Mouse (Mus musculus) adrenal gland, adult (tissue): Measurements from ENCODE around the gene Rbm4b.

ENCODE experiments used
- DNase-seq, 2 experiments: peaks; one replicate each; pipeline ENCODE4 v3.0.0; 2022 to 2023; ENCODE audit warnings: low spot score in 1 of 2; ENCODE audit not compliant: inconsistent age in 2 of 2

The Rbm4b gene

DNA sequence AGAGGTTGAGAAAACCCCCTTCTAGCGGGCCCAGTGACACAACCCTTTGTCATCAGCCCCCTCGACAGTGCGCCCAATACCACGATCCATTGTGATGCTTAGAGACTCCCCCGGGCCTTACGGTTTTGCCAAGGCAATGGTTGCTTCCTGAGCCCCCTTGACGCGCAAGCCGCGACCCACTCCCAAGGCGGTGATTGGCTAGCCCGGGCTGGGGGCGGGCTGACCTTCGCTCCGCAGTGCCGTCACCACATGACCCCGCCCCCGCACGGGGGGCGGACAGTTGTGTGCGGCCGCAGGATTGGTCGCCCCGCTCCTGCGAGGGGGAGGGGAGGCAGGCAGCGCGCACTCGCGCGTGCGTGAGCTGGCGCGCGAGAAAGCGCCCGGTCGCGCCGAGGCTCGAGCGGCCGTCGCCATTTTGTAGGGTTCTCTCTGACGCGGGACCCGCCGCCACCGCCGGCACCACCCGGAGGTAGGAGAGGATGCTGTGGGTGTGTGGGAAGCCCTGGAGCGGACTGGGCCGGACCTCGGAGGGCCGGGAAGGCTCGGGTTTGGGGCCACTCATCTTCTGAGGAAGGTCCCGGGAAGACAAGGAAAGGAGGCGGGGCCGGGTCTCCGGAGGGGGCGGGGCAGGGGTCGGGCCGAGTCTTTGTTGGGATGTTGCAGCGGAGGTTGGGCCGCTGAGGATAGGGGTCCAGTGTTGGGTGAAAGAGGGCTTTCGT lies at the start of gene Rbm4b:
Rbm4b (plus strand) TSS at position 305 of the 719 bp plus-strand sequence.
- DNase-seq: peak; percentile 97 to 98

GRCm38 (mm10) chr19:4708765-4709164 lies 47.5 kb upstream of the Rbm4b start:
- no peak for DNase-seq

DNA sequence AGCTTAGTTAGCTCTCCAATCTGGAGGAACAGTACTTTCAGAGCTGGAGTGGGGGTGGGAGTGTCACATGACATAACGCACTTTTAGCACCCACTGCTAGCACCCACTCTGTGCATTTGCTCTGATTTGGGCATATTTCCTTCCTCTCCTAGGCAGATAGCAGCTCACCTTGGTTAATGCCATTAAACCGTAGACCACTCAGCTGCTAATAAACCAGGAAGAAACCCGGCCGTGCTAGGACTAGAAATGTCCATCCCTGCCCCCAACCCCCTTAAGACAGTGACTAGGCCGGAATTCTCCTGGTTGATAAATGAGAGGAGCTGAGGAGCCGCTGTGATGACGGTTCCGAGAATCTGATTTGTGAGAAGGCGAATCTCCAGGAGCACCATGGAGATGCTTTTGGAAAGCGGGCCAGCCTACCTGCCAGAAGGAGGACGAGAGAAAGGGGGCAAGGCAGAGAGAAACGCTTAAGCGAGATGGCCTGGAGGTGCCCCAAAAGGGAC lies 45.1 kb upstream of the Rbm4b start, which contains the start of gene Sptbn2:
Sptbn2 (plus strand) TSS at position 70 of the 503 bp plus-strand sequence.
- no peak for DNase-seq

- no peak for DNase-seq
Observed at GRCm38 (mm10) chr19:4711601-4712155, 44.6 kb upstream of the Rbm4b start.

- peak in 1 of 2 experiments; percentile 35 for DNase-seq
Observed at GRCm38 (mm10) chr19:4712156-4712780, 44.0 kb upstream of the Rbm4b start.

- no peak for DNase-seq
Observed at GRCm38 (mm10) chr19:4712781-4713526, 43.3 kb upstream of the Rbm4b start.

- DNase-seq: no peak
Observed at GRCm38 (mm10) chr19:4713886-4714285, 42.4 kb upstream of the Rbm4b start.

DNA sequence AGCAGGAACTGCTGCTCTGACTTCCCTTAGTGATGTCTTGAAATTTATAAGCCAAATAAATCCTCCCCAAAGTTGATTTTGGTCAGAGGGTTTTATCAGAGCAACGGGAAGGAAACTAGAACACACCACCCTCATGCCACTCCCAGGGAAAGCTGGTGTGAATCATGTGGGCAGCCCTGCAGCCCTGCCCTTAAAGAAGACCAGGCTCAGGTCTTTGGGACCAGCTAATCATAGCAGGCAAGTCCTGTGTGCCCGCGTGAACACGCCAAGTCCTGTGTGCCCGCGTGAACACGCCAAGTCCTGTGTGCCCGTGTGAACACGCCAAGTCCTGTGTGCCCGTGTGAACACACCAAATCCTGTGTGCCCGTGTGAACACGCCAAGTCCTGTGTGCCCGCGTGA lies 39.5 kb upstream of the Rbm4b start:
- DNase-seq: no peak

GRCm38 (mm10) chr19:4717281-4717680 lies 39.0 kb upstream of the Rbm4b start:
- DNase-seq: no peak

DNA sequence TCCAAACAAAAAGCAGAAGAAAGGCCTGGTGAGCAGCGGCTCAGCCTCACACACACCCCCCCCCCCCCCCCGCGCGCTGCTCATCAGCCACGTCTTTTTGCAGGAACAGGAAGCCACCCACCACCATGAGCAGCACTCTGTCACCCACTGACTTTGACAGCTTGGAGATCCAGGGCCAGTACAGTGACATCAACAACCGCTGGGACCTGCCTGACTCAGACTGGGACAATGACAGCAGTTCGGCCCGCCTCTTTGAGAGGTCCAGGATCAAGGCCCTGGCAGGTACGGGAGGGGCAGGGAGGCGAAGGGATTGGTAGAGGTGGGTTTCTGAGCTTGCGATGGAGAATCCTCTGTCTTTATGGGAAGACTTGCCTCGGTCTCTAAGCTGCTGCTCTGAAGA lies 37.6 kb upstream of the Rbm4b start:
- no peak for DNase-seq

DNA sequence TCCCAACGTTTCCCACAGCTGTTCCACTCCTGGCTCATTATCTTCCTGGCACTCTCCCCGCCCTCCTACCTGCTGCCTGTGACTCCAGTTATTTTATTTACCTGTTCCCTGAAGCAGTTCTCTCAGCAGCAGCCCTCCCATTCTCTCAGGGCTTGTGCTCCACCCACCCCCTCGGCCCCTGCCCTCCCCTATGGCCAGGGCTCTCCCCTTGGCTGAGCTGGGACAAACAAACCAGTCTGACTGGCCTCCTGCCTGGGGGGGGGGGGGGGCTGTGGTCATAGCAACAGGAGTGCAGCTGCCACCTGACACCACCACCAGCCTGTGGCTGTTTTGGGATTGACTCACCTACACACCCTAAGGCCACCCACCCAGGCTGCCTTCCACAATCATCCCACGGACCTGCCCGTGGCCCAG lies 36.9 kb upstream of the Rbm4b start:
- no peak for DNase-seq

GRCm38 (mm10) chr19:4720112-4720511 lies 36.2 kb upstream of the Rbm4b start:
- DNase-seq: no peak

DNA sequence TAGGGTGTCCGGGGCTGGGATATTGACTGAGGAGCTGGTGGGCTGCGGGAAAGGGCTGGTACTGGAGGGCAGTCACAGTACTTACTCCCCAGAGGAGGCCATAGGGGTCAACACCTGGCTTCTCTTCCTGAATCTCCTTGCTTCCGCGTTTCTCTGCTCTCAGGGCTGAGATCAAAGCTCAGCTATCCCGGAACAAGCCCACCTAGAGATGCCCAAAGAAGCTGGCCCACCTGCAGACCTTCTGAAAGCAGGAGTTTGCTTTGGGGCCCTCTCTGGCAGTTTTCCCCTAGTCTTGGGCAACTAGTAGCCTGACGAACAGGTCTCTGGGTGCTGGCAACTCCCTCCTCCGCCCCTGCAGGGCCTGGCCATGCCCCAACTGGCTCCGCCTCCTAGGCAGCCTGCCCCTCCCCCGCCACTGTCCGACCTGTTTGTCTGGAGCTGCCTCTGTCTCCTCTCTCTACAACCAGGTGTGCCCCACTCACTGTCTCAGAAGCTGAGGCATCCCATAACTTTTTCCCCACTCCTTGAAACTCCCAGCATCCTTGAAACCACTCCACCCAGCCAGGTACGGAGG lies 35.5 kb upstream of the Rbm4b start:
- peak in 1 of 2 experiments; percentile 36 for DNase-seq

- no peak for DNase-seq
Observed at GRCm38 (mm10) chr19:4729186-4729585, 27.1 kb upstream of the Rbm4b start.

DNA sequence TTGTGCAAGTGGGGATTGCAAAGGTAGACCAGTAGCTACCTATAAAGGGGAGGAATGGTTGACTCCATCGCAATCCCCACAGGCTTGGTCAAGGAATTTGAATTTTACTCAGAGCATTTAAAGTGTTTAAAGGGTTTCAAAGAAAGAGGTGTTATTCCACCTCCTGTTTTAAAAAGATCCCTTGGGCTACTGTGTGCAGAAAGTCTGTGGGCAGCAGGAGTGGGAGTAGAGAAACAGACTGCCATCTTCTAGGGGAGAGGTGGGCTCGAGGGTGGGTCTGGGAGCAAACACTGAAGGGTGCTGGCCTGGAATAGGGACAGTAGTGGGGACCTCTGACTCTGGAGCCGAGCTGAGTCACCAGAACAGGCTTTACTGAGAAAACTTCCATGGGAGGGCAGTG lies 23.2 kb upstream of the Rbm4b start:
- no peak for DNase-seq

DNA sequence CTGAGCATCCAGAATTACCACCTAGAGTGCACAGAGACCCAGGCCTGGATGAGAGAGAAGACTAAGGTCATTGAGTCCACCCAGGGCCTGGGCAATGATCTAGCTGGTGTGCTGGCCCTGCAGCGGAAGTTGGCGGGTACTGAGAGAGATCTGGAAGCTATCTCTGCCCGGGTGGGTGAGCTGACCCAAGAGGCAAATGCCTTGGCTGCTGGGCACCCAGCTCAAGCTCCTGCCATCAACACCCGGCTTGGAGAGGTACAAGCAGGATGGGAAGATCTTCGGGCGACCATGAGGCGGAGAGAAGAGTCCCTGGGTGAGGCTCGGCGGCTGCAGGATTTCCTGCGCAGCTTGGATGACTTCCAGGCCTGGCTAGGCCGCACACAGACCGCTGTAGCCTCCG lies 18.4 kb upstream of the Rbm4b start:
- no peak for DNase-seq

DNA sequence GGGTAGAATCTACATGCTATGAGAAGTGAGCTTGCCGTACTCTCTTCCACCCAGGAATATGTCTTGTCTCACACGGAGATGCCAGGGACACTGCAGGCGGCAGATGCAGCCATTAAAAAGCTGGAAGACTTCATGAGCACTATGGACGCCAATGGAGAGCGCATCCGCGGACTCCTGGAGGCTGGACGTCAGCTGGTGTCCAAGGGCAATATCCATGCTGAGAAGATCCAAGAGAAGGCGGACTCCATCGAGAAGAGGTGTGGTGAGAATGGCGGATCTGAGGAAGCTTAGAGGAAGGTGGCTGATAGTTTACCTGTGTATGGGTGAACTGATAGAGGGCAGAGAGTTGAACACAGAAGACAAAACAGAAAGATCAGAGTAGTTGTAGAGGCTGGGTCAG lies 17.2 kb upstream of the Rbm4b start:
- DNase-seq: no peak

DNA sequence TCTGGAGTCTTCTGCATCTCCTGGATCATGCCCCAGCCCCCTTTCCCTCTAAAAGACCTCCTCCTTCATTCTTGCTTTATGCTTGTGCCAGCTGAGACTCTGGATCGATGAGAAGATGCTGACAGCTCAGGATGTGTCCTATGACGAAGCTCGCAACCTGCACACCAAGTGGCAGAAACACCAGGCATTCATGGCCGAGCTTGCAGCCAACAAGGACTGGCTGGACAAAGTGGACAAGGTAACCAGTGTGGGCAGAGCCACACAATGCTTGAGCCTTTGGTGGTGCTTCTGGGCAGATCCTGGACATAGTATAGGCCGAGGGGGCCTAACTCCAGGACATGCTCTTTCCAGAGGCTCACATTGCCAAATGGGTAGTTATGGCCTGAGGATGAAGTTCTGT lies 16.5 kb upstream of the Rbm4b start:
- no peak for DNase-seq

- DNase-seq: peak; percentile 45 to 51
Observed at GRCm38 (mm10) chr19:4741482-4741881, 14.8 kb upstream of the Rbm4b start.

GRCm38 (mm10) chr19:4742229-4742628 lies 14.1 kb upstream of the Rbm4b start:
- DNase-seq: no peak

DNA sequence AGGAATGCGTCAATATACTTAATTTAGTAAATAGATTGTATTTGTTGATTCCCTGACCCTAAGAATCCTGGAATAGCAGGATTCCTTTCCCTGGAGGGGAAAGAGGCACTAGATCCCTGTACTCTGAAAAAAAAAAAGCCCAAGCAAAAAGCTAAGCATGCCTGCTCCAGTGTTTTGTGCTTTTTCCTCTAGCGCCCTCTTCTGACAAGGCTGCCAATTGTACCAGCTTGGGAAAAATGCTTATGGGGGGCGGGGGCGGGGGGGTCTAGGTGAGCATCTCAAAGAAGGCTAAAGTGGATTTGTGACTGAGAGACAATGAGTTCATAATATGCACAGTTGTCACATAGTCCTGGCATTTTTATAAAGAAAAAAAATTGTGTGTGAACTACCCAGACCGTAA lies 12.8 kb upstream of the Rbm4b start:
- DNase-seq: peak in 1 of 2 experiments; percentile 52
